Mouse (Mus musculus): Measurements from ENCODE around the gene A030014E15Rik.

- TF ChIP-seq POLR2A (IDR thresholded peaks at IDR 0.05; ENCODE audit: low read depth, low read length) (no peak), CTCF (IDR thresholded peaks at IDR 0.05; ENCODE audit: borderline replicate concordance, insufficient read depth, low read length) (no peak)
Observed at GRCm38 (mm10) chr1:82959870-82960385, 35.2 kb downstream of the A030014E15Rik start, which contains the start of gene Gm47955.
